Mouse (Mus musculus): Measurements from ENCODE around the gene Gm10972.
A peak's percentile ranks its signal among the peaks of the same experiment; 100 is the strongest.
"Not testable (repeated sequence)": the region's sequence is repeated elsewhere in the genome, so short reads cannot be mapped to it uniquely, and the experiment has no call there.

The Gm10972 gene

DNA sequence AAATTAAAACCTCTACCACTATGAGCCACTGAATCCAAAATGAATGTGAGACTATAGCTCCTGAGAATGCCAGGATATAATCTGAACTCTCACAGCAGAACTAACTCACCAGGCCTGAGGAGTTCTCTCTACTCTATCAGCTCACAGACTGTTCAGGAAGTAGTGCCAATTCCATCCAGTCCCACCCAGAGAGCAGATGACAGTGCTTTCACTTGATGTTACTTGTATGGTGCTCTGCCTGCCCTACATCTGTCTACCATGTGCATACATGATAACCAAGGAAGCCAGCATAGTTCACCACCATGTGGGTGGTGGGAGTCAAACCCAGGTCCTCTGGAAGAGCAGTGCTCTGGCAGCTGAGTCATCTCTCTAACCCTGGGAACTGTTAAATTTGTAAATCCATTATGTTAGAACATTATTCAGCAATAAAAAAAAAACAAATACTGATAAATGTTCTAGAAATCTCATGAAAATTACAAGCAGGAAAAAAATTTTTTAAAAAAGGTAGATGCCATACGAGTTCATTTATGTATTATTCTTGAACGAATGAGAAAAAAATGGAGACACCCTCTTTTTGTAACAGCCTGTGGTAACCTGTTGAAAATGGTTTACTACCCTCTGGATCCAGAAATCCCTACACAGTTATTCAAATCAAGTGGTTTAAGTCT, at the start of gene Gm10972:
Gm10972 (plus strand) TSS at position 618 of the 668 bp plus-strand sequence.
- DNase-seq, result not testable (repeated sequence)

DNA sequence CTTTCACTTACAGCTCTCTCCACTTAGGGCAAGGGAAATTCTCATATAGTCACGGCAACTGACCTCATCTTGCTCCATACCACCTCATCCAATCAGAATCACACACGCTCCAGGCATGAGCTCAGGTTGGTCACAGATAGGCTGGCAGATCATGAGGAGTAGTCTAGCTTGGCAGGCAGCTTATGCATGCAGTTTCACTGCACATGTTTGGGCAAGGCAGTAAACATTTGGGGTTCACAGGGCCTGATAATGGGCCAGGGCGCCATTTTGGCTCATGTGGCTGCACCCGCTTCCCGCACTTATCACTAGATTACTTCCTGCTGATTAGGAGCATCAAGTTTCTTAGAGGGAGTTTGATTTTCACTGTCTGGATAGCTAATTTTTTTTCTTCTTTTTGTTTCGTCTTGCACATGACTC, 47.0 kb upstream of the Gm10972 start:
- DNase-seq, result no peak

DNA sequence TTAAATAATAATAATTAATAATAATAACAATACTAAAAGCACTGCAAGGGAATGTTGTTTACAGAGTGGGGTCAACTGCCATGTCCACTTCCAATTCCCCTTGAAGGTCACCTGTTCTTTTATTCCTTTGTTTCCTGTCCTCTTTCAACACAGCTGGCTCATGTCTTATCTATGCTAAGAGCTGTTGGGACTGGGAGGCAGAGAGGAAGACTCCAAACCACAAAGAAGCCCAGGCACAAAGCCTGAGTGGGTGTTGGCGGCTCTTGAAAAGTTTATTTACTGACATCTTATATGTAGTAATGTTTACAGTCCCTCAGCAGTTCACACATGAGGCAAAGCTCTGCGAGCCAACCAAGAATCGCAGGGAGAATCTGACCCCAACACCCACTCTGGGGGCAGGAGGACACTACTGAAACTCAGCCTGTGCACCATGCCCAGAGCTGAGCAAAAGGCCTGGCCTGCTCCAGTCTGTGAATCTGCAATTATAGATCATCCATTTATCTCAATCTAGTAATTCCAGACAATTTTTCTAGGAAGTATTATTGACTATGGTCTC, 45.6 kb upstream of the Gm10972 start:
- DNase-seq, result no peak

DNA sequence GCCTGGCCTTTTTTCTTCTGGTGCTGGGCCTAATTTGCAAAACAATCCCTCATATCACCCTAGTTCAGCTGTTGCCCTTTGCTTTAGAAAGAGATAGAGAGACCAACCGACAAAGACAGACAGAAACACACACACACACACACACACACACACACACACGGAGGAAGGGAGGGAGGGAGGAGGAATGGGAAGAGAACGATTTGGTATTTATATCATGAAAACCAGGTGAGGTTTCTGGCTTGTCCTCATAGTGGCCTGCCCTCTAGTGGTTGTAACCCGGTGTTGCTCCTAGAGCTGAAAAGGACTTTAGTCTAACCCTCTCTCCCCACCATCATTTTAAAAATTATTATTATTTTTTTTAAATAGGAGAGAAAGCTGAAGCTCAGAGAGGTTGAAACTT, 41.0 kb upstream of the Gm10972 start:
- peak; percentile 69 for DNase-seq

GRCm38 (mm10) chr3:94609621-94610020, 33.3 kb upstream of the Gm10972 start:
- DNase-seq, result no peak

- no peak for DNase-seq
Observed at GRCm38 (mm10) chr3:94610581-94610980, 32.3 kb upstream of the Gm10972 start.

DNA sequence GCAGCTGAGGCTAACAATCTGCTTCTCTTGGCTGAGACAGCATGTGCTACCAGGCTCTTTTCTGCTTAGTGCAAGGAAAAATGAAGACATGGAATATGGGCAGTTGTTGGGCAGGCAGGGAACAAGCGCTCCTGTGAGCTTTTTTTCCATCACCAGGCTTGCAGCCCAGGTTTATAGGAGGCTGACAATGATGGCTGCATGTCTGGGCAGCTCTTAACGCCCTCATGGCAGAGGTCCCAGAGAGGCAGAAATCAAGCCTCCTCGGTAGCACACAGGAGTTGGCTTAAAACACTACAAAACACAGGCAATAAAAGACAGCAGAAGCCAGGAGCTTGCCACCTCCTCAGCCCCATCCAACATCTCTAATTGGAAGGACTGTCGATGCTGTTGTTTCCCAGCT, 31.6 kb upstream of the Gm10972 start:
- DNase-seq, result no peak

GRCm38 (mm10) chr3:94611834-94612233, 31.1 kb upstream of the Gm10972 start:
- DNase-seq, result no peak

DNA sequence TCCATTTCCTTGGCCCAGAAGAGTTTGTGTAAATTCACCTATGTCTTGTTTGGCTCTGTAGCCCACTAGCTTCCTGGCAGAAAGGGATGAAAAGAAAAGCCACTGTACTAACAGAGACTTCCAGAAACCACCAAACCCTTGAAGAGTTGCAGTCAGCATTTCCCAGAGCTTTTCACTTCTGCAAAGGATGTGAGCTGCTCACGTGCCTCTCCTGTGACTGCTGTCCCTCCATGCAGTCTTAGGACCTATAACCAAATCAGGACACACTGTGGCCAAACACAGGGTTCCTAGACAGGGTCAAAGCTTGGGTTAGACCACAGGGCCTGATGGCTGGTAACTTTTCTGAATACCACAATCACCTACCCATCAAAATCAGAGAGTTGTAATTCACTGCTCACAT, 30.6 kb upstream of the Gm10972 start:
- DNase-seq, result no peak

GRCm38 (mm10) chr3:94613258-94613878, 29.5 kb upstream of the Gm10972 start:
- DNase-seq, result peak; percentile 20

DNA sequence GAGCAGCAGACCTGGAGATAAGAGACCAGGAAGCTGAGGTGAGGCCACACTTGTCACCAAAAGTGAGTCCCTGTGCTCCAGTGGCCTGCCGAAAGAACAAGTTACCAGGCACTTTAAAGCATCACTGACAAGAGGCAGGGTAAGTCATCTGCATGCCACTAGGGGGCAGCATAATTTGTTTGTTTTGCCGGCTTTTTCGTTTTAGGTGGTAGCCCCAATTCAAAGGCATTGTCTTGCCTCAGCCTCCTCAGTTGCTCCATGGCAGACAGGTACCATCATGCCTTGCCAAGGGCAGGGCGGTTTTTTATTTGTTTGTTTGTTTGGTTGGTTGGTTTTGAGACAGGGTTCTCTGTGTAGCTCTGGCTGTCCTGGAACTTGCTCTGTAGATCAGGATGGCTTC, 26.2 kb upstream of the Gm10972 start:
- DNase-seq, result peak; percentile 42

- peak; percentile 69 for DNase-seq
Observed at GRCm38 (mm10) chr3:94621740-94622507, 21.0 kb upstream of the Gm10972 start.

DNA sequence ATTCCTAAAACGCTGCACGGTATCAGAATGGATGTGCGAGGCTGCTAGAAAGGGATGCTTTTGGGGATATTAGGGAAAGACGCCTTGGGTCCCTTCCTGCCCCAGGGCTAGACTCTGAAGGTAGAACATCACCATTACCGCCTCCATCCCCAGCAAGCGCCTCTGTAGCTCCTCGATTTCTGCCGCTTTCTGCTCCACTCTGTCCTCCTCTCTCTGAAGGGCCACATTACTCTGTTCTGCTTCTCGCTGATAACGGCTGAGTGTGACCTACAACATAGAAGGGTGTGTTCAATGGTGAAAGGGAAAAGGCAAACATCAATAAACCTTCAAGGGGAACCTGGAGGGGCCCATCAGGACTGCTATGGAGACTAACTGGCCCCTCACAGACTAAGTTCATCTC, 20.4 kb upstream of the Gm10972 start:
- no peak for DNase-seq

- no peak for DNase-seq
Observed at GRCm38 (mm10) chr3:94624281-94624680, 18.6 kb upstream of the Gm10972 start.

DNA sequence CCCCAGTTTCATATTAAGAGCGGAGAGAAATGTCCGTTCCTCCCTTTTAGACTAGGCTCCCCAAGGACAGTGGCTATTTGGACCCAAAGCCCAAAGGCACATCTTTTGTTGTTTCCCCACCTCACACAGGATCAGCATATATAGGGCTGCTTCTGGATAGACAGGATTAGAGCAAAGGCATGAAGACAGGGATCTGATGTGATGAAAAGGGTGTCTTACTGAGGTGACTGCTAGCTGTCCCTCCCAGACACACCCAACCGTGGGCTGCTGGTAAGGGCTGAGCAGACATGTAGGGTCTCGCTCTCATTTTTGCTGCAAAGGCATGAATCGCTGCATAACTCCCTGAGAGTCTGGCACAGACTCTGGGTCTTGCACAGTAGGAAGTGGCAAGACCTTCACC, 14.2 kb upstream of the Gm10972 start:
- no peak for DNase-seq

- no peak for DNase-seq
Observed at GRCm38 (mm10) chr3:94629876-94630275, 13.0 kb upstream of the Gm10972 start.

DNA sequence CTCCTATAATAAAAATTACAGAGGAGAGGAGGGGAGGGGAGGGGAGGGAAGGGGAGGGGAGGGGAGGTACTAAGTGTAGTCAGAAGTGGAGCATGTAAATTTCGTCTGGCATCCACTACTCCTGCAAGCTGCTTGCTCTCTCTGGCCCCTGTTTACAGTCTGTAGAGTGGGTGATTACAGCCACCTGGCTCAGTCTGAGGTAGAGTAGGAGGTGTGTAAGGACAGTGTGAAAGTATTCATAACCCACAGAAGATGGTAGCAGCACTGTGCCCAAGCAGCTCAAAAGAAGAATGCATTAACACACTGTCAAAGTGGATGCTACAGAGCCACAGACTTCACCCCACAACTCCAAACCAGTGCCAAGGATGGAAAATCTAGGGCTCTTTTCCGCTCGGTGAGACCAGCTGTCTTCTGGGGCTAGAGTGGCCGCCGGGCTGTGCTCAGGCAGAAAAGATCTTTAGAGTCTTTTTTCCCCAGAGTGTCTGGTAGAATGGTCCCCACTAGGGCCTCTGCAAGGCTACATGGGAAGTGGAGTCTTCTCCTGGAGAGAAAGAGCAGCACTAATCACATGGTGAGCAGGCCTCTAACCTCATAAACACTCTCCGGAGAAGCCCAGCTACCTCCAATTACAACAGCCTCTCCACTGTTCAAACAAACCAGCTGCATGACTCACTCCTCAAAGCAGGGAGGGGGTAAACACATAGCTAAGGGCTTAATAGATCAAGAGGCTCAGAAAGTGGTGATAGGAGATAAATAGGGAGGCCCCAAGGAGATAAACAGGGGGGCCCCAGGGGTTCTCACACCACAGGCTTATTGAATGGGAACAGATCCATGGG, 6.1 kb downstream of the Gm10972 start:
- DNase-seq, result peak; percentile 61

GRCm38 (mm10) chr3:94650409-94650808, 7.5 kb downstream of the Gm10972 start:
- DNase-seq, result peak; percentile 70

GRCm38 (mm10) chr3:94653967-94654366, 11.1 kb downstream of the Gm10972 start:
- not testable (repeated sequence) for DNase-seq

DNA sequence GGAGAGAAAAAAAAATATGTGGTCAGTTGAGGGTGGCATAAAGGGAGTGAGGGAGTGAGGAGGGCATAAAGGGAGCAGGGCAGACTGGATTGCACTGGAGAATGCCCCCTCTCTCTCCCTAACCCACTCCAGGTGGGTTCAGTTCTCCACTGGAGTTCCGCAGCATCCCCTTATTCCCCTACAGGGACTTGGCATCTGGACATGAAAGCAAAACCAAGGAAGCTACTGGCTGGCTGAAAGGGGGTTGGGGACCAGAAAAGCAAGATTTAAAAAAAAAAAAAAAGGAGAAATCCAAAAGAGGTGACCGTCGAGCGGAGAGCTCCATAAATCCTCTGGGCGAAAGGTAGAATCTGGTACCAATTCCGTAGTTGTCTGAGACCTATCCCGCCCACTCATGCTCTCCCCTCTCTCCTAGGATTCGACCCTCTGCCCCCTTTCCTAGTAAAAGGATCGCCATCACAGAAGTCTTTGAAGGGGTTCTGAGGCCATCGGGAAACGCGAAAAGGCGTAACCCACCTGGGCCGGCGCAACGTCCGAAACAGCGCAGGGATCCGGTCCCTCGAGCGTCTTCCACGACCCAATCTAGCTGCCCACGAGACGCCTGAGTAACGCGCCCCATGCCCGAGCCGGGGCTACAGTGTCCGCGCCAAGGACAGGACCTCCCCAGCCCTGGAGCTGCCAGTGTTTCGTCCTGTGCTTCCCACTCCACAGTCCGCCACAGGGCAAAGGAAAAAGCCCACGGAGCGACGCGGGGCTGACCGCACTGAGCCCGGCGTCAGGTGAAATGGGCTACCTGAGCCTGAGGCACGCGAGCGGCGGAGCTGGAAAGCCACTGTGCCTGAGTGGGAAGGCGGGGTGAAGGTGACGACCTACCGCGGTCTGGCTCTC, 15.2 kb downstream of the Gm10972 start:
- DNase-seq, result not testable (repeated sequence)

DNA sequence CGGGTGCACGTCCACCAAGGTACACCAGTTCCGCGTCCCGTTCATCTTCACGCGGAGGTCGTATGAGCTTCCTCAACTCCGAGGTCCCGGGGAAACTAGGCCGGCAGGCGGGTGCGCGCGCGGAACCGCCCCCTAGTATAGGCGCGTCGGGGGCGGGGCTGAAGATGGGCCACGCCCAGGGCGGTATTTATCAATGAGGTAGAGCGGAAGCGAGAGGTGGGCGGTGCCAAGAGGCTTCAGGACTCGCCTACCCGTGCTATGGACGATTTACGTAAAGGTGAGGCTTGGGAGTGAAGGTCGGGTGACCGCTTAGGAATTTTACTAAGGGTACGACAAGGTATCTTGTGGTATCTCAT, 15.8 kb downstream of the Gm10972 start, which contains the start of gene Tuft1:
Tuft1 (minus strand) TSS at position 133 of the 356 bp plus-strand sequence.
- DNase-seq, result peak; percentile 86

All from lung, postnatal 10 days (tissue).